Mouse (Mus musculus) brain, embryonic 18.5 days (tissue): ENCODE measurements around the gene Ssc5d.
A peak's percentile ranks its signal among the peaks of the same experiment; 100 is the strongest.

Experiments
- DNase-seq: peaks from one replicate; pipeline ENCODE4 v3.0.0-alpha.2; 2012; ENCODE audit warnings: low read depth, low spot score

Gene Ssc5d

DNA sequence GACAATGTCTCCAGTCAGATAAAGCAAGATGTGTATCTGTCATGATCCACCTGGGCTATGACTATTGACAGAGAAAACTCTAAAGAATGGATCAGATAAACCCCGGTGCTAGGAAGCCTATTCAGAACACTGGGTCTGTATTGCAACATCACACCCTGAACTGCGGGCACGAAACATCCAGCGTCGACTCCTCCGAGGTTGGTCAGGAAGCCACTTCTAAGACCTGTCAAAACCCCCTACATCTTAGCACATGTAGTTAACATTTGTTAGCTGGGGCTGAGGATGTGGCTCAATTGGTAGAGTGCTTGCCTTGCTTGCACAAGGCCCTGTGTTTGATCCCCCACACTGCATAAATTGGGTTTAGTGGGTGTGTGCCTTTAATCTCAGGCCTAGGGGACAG lies 22.8 kb downstream of the Ssc5d start:
- DNase-seq: no peak

DNA sequence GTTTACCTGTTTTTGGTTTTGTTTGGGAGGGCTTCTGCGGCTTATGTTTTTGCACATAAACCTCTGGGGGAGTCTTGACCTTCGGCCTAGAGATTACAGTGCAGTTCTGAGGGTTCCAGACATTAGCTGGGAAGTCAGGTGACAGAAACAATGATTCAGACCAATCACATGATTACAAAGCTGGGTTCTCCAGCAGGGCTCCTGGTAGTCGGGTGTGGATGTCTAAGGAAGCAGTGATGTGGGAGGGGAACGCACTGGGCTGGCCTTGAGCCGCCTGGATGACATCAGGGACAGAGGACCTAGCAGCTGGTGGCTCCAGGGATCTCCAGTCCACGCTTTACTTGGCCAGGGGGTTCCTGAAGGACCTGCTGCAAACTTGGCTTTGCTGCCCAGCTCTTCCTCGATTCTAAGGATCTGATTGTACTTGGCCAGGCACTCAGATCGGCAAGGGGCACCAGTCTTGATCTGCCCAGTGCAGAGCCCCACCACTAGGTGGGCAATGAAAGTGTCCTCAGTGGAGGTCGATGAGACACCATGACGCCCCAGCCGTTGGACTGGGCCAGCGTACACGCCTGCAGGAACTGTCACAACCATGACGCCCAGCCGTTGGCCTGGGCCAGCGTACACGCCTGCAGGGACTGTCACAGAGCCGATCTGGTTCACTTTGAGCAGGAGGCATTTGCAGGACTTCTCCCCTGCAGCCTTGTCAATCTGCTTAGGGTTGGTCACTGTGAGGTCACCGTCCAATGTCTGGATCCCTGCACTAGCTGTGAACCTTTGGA lies 25.2 kb downstream of the Ssc5d start:
- DNase-seq: no peak

DNA sequence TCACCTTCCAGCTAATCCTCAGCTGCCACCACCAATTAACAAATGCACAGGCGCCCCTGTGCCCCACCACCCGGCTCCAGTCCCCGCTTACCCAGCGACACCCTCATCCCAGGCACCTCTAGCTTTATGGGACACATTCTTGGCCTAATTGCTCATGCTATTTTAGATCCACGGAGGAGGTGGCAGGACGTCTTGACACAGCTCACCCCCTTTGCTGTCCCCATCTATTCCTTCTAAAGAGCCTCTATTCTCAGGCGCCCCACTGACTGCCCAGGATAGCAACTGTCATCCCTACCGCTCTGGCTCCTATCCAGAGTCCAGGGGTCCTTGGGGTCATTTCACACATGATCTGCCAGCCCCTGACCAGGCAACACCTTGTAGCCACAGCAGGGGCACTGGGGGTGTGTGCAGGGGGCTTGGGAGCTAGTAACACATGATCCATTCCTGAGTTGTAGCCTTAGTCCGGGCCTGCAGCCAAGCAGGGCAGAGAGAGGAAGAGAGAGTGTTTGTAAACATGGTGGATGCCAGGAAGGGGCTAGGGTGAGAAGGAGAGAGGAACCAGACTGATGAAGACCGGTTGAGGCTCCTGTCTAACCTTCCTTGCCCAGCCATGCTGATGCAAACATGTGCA lies 28.3 kb downstream of the Ssc5d start:
- DNase-seq: no peak

DNA sequence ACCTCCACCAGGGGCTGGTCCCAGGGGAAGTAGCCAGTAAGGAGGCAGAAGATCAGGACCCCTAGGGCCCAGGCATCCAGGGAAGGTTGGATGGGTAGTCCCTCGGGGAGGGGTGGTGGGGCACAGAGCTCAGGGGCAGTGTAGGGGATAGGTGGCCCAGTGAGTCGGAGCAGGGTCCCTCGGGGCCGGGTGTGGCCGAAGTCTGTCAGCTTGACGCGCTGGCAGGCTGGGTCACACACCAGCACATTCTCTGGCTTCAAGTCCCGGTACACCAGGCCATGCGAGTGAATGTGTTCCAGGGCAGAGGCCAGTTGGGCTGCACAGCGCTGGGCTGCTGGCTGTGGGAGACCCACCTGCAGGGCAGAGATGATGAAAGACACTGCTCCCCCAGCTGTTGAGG lies 31.8 kb downstream of the Ssc5d start:
- DNase-seq: no peak

DNA sequence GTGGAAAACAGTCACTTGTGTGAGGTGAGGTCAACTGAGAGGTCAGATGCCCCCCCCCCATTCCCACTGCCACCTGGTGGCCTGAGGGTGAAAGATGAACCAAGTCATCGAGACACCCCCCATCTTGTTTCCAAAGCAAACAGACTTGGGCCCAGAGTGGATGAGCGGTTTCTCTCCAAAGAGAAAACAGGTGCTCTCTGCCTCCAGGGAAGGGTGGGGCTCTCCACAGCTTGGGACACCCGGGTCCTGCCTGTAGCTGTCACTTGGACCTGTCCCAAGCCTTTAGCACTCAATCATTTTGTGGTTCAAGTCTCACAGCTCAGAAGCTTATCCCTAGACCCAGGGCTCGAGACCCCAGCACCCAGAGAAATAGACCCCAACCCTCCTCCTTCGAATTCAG lies 37.9 kb downstream of the Ssc5d start:
- no peak for DNase-seq

DNA sequence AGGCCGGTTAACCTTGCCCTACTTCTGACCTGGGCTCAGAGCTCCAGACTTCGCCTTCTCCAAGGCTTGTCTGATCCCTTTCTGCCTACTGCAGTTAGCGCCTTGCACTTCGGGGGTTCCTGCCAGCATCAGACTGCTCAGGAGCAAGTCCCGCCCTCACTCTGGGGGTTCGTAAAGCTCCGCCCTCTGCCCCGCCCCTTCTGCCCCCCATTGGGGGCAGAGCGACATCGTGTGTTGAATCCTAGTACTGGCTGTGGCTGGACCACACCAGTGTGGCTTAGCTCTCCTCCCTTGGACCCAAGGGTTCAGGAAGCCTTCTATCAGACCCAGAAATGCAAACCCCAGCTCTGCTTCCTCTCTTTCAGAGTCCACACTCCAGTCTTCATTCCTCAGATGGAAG lies 38.7 kb downstream of the Ssc5d start, which contains the start of gene Sbk2:
TSS of gene Sbk2 (minus strand) at position 135 of the 400 bp plus-strand sequence.
- peak; percentile 12 for DNase-seq

DNA sequence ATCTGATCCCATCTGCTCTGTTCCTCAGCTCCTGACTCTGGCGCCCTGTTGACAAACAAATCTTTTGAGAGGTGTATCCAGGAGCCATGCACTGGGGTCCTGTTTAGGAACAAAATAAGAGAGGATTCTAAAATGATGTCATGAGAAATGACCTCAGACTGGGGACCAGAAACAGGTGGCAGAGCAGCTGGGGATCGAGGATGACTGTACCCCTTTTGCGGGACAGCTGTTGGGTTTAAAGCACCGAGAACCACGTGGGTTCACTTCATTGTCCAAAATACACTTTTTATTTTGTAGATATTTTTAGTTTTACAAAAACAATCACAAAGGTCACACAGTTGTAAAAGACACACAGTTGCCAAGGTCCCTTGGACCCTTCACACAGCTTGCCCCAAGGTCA lies 39.4 kb downstream of the Ssc5d start:
- DNase-seq: no peak

DNA sequence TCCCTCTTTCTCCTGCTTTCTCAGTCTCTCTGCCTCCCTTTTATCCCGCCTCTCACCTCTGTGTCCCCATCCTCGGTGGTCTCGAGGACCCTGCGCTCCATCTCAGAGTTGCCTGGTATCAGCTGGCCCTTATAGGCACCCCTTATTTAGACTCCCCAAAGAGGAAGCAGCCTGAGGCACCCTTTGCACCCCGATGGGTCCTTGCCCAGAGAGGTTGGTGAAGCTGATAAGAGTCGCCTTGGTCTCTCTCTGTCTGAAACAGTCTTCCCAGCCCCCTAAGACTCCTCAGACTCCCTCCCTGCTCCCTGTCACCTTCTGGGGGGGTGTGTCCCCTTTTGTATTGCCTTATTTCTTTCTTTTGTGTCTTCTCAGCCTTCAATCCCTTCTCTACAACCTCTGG lies 45.5 kb downstream of the Ssc5d start, which contains the start of gene Sbk3:
TSS of gene Sbk3 (minus strand) at position 101 of the 400 bp plus-strand sequence.
- DNase-seq: no peak

DNA sequence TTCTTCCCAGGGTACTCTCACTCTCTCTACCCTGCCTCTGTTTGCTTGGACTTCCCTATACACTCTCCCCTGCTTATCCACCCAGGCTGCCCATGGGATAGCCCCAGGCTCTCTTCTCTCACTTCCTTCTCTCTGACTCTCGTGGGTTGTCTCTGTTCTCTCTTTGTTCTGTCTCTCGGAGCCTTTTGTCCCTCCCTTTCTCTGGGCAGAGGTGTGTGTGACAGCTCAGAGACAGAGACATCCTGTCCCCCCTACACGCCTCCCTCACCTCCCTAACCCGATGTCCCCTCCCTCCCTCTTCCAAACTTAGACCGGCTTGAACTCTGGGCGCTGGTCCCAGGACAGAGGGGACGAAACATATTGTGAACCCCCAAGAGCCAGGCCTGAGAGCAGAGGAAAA lies 46.1 kb downstream of the Ssc5d start:
- no peak for DNase-seq

DNA sequence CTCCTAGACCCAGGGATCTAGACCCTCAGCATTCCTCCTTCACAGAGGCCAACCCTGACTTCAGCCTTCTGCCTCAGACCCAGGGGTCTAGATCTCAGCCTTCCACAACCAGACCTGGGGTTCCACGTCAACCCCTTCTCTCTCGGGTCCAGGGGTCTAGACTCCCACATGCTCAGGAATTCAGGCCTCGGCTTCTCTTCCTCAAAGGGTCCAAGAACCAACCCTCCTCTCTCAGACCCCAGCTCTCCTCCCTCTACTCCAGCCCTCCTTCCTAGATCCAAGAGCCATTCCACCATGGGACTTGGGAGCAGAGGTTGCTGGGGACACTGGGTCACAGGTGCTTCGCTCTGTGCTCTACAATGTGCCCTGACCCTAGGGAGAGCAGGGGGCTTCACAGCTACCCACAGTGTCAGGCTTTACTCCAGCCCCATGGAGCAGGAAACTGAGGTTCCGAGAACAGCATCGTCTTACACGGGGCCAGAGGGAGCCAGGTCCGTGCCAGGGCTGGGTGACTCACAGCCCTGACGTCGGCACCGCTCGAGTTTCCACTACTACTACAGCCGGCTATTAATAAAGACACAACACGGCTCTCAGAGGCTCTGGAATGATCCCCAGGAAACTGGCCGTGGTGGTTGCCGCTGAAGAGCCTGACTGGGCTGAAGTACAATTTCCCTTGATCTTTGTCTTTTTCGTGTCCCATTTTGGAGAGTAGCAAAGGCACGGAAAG lies 46.9 kb downstream of the Ssc5d start:
- DNase-seq: no peak

DNA sequence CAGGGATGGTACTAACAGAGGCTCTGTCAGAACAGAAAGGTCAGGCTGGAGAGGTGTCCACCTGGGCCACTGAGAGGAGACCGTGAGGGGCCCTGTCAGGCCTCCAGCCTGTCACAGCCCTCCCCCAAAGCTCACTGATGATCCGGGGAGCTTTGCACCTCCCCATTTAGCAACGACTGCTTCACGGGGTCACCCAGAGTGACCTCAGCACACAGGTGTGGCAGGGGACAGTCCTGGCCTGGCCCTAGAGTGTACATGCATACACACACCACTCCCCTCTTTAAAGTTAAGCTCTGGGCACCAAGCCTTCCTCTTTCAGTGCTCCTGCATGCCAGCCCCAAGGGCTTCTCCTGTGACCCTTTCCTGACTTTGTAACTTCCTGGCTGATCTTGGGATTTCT lies 49.9 kb downstream of the Ssc5d start:
- DNase-seq: no peak

DNA sequence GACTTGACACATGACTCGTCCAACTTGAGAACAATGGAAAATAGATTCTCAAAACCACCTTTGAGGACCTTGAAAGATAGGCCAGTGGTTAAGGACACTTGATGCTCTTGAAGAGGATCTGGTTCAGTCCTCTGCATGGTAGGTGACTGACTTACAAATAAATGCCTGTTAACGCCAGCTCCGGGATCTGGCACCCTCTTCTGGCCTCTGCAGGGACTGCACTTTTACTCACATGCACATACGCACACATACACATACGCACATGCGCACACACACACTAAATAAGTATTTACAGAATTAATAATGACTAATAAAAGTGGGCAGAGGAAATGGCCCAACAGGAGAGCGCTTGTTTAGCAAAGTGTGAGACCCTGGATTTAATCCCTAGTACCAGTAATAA lies 51.2 kb downstream of the Ssc5d start:
- DNase-seq: no peak

DNA sequence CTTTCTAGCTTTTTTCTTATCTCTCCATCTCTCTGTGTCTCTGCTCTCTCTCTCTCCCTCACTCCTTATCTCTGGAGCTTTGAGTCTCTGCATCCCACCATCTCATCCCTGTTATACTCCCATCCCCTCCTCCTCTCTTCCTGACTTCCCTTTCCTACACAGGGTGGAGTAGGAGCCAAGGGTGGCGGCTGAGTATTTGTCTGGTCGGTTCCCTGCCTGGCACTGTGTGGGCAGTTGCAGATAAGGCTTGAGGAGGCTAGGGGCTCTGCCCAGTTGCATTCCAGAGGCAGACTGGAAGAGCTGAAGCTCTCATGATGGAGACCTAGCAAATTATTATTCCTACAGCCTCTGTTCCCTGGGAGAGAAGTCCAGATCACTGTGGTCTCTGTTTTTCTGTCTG lies 62.7 kb downstream of the Ssc5d start:
- no peak for DNase-seq

DNA sequence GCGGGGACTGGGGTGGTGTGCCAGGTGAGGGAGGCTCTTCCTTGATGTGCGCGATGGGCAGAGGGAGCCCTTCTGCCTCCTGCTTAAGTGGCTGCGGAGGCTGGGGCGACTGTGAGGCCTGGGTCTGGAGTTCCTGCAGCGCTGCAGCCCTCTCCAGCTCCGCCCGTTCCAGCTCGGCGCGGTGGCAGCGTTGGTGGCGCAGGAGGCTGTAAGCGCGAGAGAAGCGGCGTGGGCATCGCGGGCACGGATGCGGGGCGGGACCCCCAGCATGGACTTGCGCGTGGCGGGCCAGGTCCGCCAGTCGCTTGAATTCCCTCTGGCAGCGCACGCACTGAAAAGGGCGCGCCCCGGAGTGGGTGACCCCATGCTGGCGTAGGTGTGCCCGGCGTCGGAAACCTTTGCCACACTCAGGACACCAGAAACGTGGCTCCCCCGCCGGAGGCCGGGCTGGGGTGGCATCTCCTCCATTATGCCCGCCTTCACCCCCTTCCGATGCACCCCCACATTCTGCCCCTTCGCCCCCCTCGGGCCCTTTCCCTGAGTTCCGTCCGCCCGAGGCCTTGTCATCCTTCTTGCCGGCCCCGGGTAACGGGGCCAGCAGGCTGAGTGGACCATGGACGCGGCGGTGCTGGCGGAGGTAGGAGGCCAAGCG lies 67.9 kb downstream of the Ssc5d start:
- no peak for DNase-seq

DNA sequence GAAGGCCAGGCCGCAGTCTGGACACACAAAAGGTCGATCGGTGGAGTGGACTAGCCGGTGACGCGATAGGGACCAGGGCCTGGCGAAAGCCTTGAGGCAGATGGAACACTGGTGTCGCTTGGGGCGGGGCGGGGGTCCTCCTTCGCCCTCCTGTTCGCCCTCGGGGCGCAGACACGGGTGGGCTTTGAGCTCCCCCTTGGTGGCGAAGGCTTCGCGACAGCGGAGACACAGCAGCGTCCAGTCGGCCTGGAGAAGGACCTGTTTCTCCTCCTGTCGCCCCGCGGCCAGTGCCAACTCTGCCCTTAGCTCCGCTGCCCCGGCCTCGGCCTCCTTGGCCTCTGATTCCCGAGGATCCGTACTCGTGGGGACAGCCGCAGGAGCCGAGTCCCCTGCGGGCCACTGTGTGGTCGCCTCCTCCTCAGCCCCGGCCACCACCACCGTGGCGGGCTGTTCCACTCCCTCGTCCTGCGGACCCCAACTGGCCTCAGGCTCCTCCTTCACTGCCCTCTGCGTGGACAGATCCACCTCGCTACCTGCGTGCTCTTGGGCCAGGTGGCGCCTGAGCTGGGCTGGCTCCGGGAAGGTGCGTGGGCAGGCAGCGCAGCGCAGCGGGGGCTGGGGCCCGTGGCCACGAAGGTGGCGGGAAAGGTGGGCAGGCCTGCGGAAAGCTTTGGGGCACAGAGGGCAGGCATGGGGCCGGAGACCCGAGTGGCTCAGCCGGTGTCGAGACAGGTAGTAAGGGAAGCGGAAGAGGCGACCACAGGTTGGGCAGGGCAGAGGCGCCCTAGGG lies 68.6 kb downstream of the Ssc5d start:
- DNase-seq: no peak
